Mouse (Mus musculus) bone marrow macrophage, adult 2 months (primary cell): ENCODE measurements at regions not wholly inside any gene's neighbourhood (a gene's known extent, or its start where the extent isn't known, plus 50 kb on each side); places are given as distances from the start of the nearest gene placed in this dataset.

Experiments used
- CTCF ChIP-seq: IDR thresholded peaks from 2 replicates; pipeline ENCODE4 v1.5.1; 2012; ENCODE audit warnings: low read depth, mild to moderate bottlenecking, low read length, moderate library complexity
- POLR2A ChIP-seq: IDR thresholded peaks from 2 replicates; pipeline ENCODE4 v1.6.1; 2012; ENCODE audit warnings: mild to moderate bottlenecking, low read depth, low read length, borderline replicate concordance

DNA sequence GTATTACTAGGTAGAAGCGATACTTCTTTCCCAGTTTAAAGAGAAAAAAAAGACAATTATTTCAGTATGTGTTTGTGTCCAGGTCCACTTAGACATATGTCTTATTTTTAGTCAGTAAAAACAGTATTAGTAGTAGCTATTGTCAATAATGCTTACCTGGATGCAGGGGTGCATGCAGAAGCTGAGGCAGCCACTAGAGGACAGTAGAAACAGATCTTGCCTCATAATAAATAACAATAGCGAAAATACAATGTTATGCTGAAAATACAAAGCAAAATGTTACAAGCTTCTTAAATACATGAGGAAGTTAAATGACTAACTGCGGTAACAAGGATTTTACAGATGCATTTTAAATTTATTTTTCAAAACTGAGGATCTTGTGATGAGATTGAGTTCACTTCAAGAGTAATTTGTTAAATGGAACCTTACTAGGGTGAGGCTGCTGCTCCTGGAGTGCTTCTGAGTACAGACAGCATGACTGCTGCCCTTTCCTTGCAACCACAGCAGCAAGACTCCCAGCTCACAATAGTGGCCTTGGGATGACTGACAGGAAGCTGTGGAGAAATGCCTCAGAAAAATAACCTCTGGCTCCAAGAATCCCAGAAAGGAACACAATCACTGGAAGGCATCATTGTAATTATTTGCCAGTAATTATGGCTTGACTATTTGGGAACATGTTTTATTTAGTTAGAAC is 728.8 kb downstream of the Brinp3 start:
- no peak for TF ChIP-seq CTCF
- no peak for TF ChIP-seq POLR2A
